7 mouse cellular contexts compared by ENCODE assay signal in genomic region chr3:146520798-146521651, GRCm38 (mm10). TPM values are rescaled to one million over a fixed set of nuclear protein-coding genes. Genes with fewer than 3 reads are reported as not detected.
DNase-seq lines count a peak whose midpoint lies in the region; ATAC-seq lines count a peak whose summit lies in the region.

Gene Rpf1 (minus strand): TSS chr3:146521429.

- peaks cover 10% of the 10 kb centered on the region; the same call in 1 of the 2 replicates for H3K36me3 ChIP-seq in intestine, embryonic 15.5 days
- peaks cover 33% of the 10 kb centered on the region for H3K36me3 ChIP-seq in midbrain, embryonic 10.5 days

- H3K4me2 ChIP-seq in intestine, embryonic 15.5 days (replicated peaks), result peak within 1 kb of the TSS; percentile 64

- H3K9ac ChIP-seq in intestine, embryonic 15.5 days, result peak within 1 kb of the TSS; percentile 71

- H3K27me3 ChIP-seq in intestine, embryonic 15.5 days (replicated peaks), result no peaks in the 10 kb centered on the region
- H3K27me3 ChIP-seq in midbrain, embryonic 10.5 days (ENCODE audit: low read depth, poor library complexity, severe bottlenecking), result no peaks in the 10 kb centered on the region

- intact Hi-C loops in gastrocnemius, postnatal 36 days (cut with DNase I), result loop anchor here (1.0 kb wide), 1 partner anchor 21 kb away; no protein-coding TSS in a partner anchor
- intact Hi-C loops in left cerebral cortex, postnatal 25 days (cut with DNase I), result loop anchor here (2.0 to 5.0 kb wide), 3 partner anchors 176 to 262 kb away; no protein-coding TSS in a partner anchor

- ATAC-seq in intestine, embryonic 15.5 days, result peak; percentile 97

- H3K4me3 ChIP-seq in intestine, embryonic 15.5 days (replicated peaks), result peak within 1 kb of the TSS; percentile 75
- peak within 1 kb of the TSS; percentile 87 for H3K4me3 ChIP-seq in midbrain, embryonic 10.5 days

- H3K4me1 ChIP-seq in intestine, embryonic 15.5 days (replicated peaks), result no peaks in the 10 kb centered on the region
- H3K4me1 ChIP-seq in midbrain, embryonic 10.5 days, result peaks cover 11% of the 10 kb centered on the region

- DNase-seq in adrenal gland, adult 2 months, result peak; percentile 93
- peak; percentile 82 for DNase-seq in embryo, embryonic 11.5 days (ENCODE audit: low read depth, low spot score)
- peak; percentile 78 to 82 for DNase-seq in gastrocnemius, postnatal 36 days
- DNase-seq in left cerebral cortex, postnatal 25 days (ENCODE audit: low spot score in 2 of 2), result peak; percentile 92 to 96
- peak; percentile 91 for DNase-seq in midbrain, embryonic 10.5 days (ENCODE audit: low spot score)
- peak; percentile 83 for DNase-seq in right cerebral cortex, postnatal 4 days

- H3K9me3 ChIP-seq in intestine, embryonic 15.5 days, result no peaks in the 10 kb centered on the region
- H3K9me3 ChIP-seq in midbrain, embryonic 10.5 days (replicated peaks), result no peaks in the 10 kb centered on the region

- peak within 1 kb of the TSS; percentile 99 for H3K27ac ChIP-seq in intestine, embryonic 15.5 days
- H3K27ac ChIP-seq in midbrain, embryonic 10.5 days (replicated peaks), result peak within 1 kb of the TSS; percentile 98

- under 1% methylated on average over 57 of the region's 82 CpGs for WGBS in intestine, embryonic 15.5 days
- WGBS in midbrain, embryonic 10.5 days, result under 1% methylated on average over 72 of the region's 82 CpGs

RNA-seq across cellular contexts. Expression of gene Rpf1, which starts in this region (rescaled TPM):
- total RNA-seq in adrenal gland, adult 2 months (2021), result 10 to 100 TPM; 25.1 to 35.1 TPM
- polyA plus RNA-seq in adrenal gland, adult 2 months (2012; rRNA removed), result 2.1 and 3.8 TPM in 2 replicates
- 10 to 100 TPM in 1 of 2 experiments, 1 to 10 TPM in 1; 8.4 to 11.8 TPM for total RNA-seq in gastrocnemius, postnatal 36 days (2021)
- polyA plus RNA-seq in intestine, embryonic 15.5 days (2015; fragmentation: Nextera tagmentation; extraction: Ambion mirVana), result 48.8 and 56.3 TPM in 2 replicates
- total RNA-seq in left cerebral cortex, postnatal 25 days (2021), result 10 to 100 TPM; 15.7 to 18.5 TPM
- 66.4 and 72.7 TPM in 2 replicates for polyA plus RNA-seq in midbrain, embryonic 10.5 days (2016; fragmentation: Nextera tagmentation; extraction: Ambion mirVana)

Comparison
In these comparisons a context has a peak if more than half of its experiments do, and no peak if none do; other contexts are left out.
1. Peak in every context shown above with its lines: DNase-seq, ATAC-seq, H3K4me3 ChIP-seq and H3K27ac ChIP-seq.
2. RNA of gene Rpf1 (polyA plus RNA-seq): 66.4 to 72.7 TPM in midbrain, embryonic 10.5 days and 48.8 to 56.3 TPM in intestine, embryonic 15.5 days; 2.1 to 3.8 TPM in adrenal gland, adult 2 months; every median in the first group is over 10 times any median in the second.